Mouse (Mus musculus) left cerebral cortex, postnatal 25 days (tissue): ENCODE measurements at regions not wholly inside any gene's neighbourhood (a gene's known extent, or its start where the extent isn't known, plus 50 kb on each side); places are given as distances from the start of the nearest gene placed in this dataset.
A peak's percentile ranks its signal among the peaks of the same experiment; 100 is the strongest.

Experiments
- DNase-seq, 2 experiments: peaks; one replicate each; pipeline ENCODE4 v3.0.0; 2022; ENCODE audit warnings: low spot score in 2 of 2, mixed read lengths in 1 of 2
- intact Hi-C: fragments of 180-260 bp; cut with DNase I; formaldehyde crosslinking; loops from one replicate; pipeline ENCODE4 v1.15.1; 2025

GRCm38 (mm10) chr6:28986756-28987155 is 73.3 kb upstream of the Lep start:
- intact Hi-C loops = no loop called here
- DNase-seq = no peak

DNA sequence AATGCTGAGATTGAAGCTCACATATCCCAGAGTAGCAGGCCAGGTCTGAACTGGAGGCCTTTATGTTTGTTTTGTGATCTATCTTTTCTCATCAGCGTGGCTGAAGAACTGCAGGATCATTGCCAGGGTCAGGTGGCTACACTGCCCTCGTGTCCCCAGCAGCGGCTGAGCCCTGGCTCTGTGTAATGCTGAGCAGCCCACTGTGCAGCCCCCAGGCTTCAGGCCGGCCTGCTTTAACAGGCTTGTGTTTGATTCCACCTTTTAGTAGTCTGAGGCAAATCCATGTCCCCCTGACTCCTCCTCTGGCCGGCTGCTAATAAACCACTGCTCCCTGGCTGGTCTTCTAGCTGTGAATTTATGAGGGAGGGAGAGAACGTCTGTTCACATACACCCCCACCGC is 72.6 kb upstream of the Lep start:
- DNase-seq = no peak
- intact Hi-C loops = no loop called here

GRCm38 (mm10) chr6:28989433-28989832 is 70.6 kb upstream of the Lep start:
- DNase-seq = peak in 1 of 2 experiments; percentile 72
- intact Hi-C loops = no loop called here

DNA sequence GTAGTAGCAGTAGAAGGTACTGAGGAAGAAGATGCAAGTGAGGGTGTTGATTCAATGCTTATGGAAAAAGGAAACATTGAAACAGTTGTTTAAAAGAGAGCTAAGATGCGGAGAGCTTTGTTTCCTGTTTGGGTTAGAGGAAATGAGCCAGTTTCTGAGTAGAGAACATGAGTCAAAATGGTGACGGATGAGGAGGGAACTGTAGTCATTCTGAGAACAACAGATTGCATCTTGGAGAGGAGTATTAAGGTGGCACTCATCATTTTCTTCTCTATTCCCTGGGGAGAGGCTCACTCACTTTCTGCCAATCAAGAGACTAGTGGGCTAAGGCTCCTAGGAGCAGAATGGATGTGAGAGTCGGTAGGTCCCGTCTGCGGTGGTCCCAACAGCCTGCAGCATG is 69.8 kb upstream of the Lep start:
- peak in 1 of 2 experiments; percentile 59 for DNase-seq
- intact Hi-C loops = no loop called here

GRCm38 (mm10) chr6:28994481-28994880 is 65.5 kb upstream of the Lep start:
- no peak for DNase-seq
- intact Hi-C loops = no loop called here

DNA sequence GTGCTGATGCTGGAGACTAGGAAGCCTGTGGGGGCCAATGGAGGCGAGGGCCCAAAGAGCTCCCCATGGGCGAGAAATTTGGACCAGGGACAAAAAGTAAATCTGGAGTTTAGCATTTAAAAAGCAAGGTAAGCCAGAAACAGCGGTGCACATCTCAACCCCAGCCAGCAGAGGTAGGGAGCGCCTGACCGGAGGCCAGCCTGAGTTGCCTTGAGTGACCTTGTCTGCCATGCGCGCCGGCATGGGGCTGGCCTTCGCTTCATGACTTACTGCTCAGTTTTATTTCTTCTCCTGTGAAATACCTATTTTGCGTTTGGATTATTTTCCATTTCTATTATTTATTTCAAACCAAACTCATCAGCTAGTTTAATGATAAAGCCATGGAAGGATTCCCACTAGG is 64.3 kb upstream of the Lep start:
- DNase-seq = no peak
- intact Hi-C loops = no loop called here

- intact Hi-C loops = loop anchor here (5.0 kb wide), 1 partner anchor 32 kb away; no protein-coding TSS in a partner anchor
- no peak for DNase-seq
Measured at GRCm38 (mm10) chr6:28999386-29000094, 60.5 kb upstream of the Lep start.

- intact Hi-C loops = loop anchor here (5.0 kb wide), 1 partner anchor 35 kb away; no protein-coding TSS in a partner anchor
- DNase-seq = peak in 1 of 2 experiments; percentile 69
Measured at GRCm38 (mm10) chr6:29002141-29002540, 57.9 kb upstream of the Lep start.

- intact Hi-C loops = loop anchor here (5.0 kb wide), 1 partner anchor 36 kb away; no protein-coding TSS in a partner anchor
- no peak for DNase-seq
Measured at GRCm38 (mm10) chr6:29002811-29003210, 57.2 kb upstream of the Lep start.

GRCm38 (mm10) chr6:29005803-29006202 is 54.2 kb upstream of the Lep start:
- no peak for DNase-seq
- intact Hi-C loops = no loop called here
